Mouse (Mus musculus): ENCODE results near the gene Lsp1. TPM values are rescaled to one million over a fixed set of nuclear protein-coding genes. Genes with fewer than 3 reads are reported as not detected.

The Lsp1 gene
- polyA plus RNA-seq, 1 experiment from 2014 or later: 664 TPM

GRCm38 (mm10) chr7:142476271-142476670 lies 15.7 kb downstream of the Lsp1 start:
- no peak for DNase-seq (ENCODE audit: low spot score)

- no peak for DNase-seq (ENCODE audit: low spot score)
Measured at GRCm38 (mm10) chr7:142476795-142477452, 16.3 kb downstream of the Lsp1 start.

- no peak for DNase-seq (ENCODE audit: low spot score)
Measured at GRCm38 (mm10) chr7:142478001-142478400, 17.4 kb downstream of the Lsp1 start.

- no peak for DNase-seq (ENCODE audit: low spot score)
Measured at GRCm38 (mm10) chr7:142478574-142478973, 18.0 kb downstream of the Lsp1 start.

- DNase-seq (ENCODE audit: low spot score): no peak
Measured at GRCm38 (mm10) chr7:142479307-142479706, 18.7 kb downstream of the Lsp1 start.

GRCm38 (mm10) chr7:142479886-142480285 lies 19.3 kb downstream of the Lsp1 start:
- DNase-seq (ENCODE audit: low spot score): no peak

GRCm38 (mm10) chr7:142480661-142481060 lies 20.1 kb downstream of the Lsp1 start:
- DNase-seq (ENCODE audit: low spot score): peak; percentile 32

GRCm38 (mm10) chr7:142481186-142481567 lies 20.6 kb downstream of the Lsp1 start:
- peak; percentile 45 for DNase-seq (ENCODE audit: low spot score)

- peak; percentile 91 for DNase-seq (ENCODE audit: low spot score)
Measured at GRCm38 (mm10) chr7:142481568-142482255, 21.1 kb downstream of the Lsp1 start.

GRCm38 (mm10) chr7:142482256-142482609 lies 21.6 kb downstream of the Lsp1 start:
- DNase-seq (ENCODE audit: low spot score): no peak

- no peak for DNase-seq (ENCODE audit: low spot score)
Measured at GRCm38 (mm10) chr7:142483136-142483535, 22.5 kb downstream of the Lsp1 start.

GRCm38 (mm10) chr7:142484780-142485179 lies 24.2 kb downstream of the Lsp1 start:
- DNase-seq (ENCODE audit: low spot score): no peak

- no peak for DNase-seq (ENCODE audit: low spot score)
Measured at GRCm38 (mm10) chr7:142486751-142487162, 26.1 kb downstream of the Lsp1 start.

- no peak for DNase-seq (ENCODE audit: low spot score)
Measured at GRCm38 (mm10) chr7:142487341-142487859, 26.8 kb downstream of the Lsp1 start.

- no peak for DNase-seq (ENCODE audit: low spot score)
Measured at GRCm38 (mm10) chr7:142488053-142488452, 27.4 kb downstream of the Lsp1 start.

GRCm38 (mm10) chr7:142493535-142493934 lies 32.9 kb downstream of the Lsp1 start:
- DNase-seq (ENCODE audit: low spot score): no peak

GRCm38 (mm10) chr7:142496158-142496557 lies 35.5 kb downstream of the Lsp1 start:
- no peak for DNase-seq (ENCODE audit: low spot score)

- DNase-seq (ENCODE audit: low spot score): peak; percentile 58
Measured at GRCm38 (mm10) chr7:142496800-142497199, 36.2 kb downstream of the Lsp1 start.

GRCm38 (mm10) chr7:142497775-142498174 lies 37.2 kb downstream of the Lsp1 start:
- no peak for DNase-seq (ENCODE audit: low spot score)

GRCm38 (mm10) chr7:142498575-142498974 lies 38.0 kb downstream of the Lsp1 start, which contains the start of gene Tnnt3:
Tnnt3 (plus strand) TSS chr7:142498836.
- DNase-seq (ENCODE audit: low spot score): no peak

- no peak for DNase-seq (ENCODE audit: low spot score)
Measured at GRCm38 (mm10) chr7:142499010-142499721, 38.6 kb downstream of the Lsp1 start.

- DNase-seq (ENCODE audit: low spot score): no peak
Measured at GRCm38 (mm10) chr7:142500032-142500431, 39.4 kb downstream of the Lsp1 start.

Data from thymus, postnatal 0 days (tissue).